Mouse (Mus musculus): Measurements from ENCODE around the gene Tmem186.
A peak's percentile ranks its signal among the peaks of the same experiment; 100 is the strongest.

Gene Tmem186

GRCm38 (mm10) chr16:8667261-8667660 is 29.7 kb upstream of the Tmem186 start:
- DNase-seq (ENCODE audit: low spot score) = peak; percentile 45

- DNase-seq (ENCODE audit: low spot score) = peak; percentile 88
Observed at GRCm38 (mm10) chr16:8666452-8666851, 28.9 kb upstream of the Tmem186 start.

- peak; percentile 28 for DNase-seq (ENCODE audit: low spot score)
Observed at GRCm38 (mm10) chr16:8665367-8665766, 27.9 kb upstream of the Tmem186 start.

- no peak for DNase-seq (ENCODE audit: low spot score)
Observed at GRCm38 (mm10) chr16:8663606-8664539, 26.4 kb upstream of the Tmem186 start.

GRCm38 (mm10) chr16:8663022-8663421 is 25.5 kb upstream of the Tmem186 start:
- DNase-seq (ENCODE audit: low spot score) = peak; percentile 39

GRCm38 (mm10) chr16:8658764-8659163 is 21.3 kb upstream of the Tmem186 start:
- no peak for DNase-seq (ENCODE audit: low spot score)

GRCm38 (mm10) chr16:8658349-8658748 is 20.8 kb upstream of the Tmem186 start:
- no peak for DNase-seq (ENCODE audit: low spot score)

- no peak for DNase-seq (ENCODE audit: low spot score)
Observed at GRCm38 (mm10) chr16:8656256-8656655, 18.7 kb upstream of the Tmem186 start.

- no peak for DNase-seq (ENCODE audit: low spot score)
Observed at GRCm38 (mm10) chr16:8655599-8655998, 18.1 kb upstream of the Tmem186 start.

- no peak for DNase-seq (ENCODE audit: low spot score)
Observed at GRCm38 (mm10) chr16:8655108-8655507, 17.6 kb upstream of the Tmem186 start.

- no peak for DNase-seq (ENCODE audit: low spot score)
Observed at GRCm38 (mm10) chr16:8650007-8650406, 12.5 kb upstream of the Tmem186 start.

- no peak for DNase-seq (ENCODE audit: low spot score)
Observed at GRCm38 (mm10) chr16:8645546-8645945, 8.0 kb upstream of the Tmem186 start.

- peak; percentile 60 for DNase-seq (ENCODE audit: low spot score)
Observed at GRCm38 (mm10) chr16:8643855-8644254, 6.3 kb upstream of the Tmem186 start.

- no peak for DNase-seq (ENCODE audit: low spot score)
Observed at GRCm38 (mm10) chr16:8639466-8640191, 2.1 kb upstream of the Tmem186 start.

GRCm38 (mm10) chr16:8638131-8638530 is 619 bp upstream of the Tmem186 start:
- no peak for DNase-seq (ENCODE audit: low spot score)

- no peak for DNase-seq (ENCODE audit: low spot score)
Observed at GRCm38 (mm10) chr16:8636867-8637216, 670 bp downstream of the Tmem186 start.

- DNase-seq (ENCODE audit: low spot score) = no peak
Observed at GRCm38 (mm10) chr16:8631428-8631827, 6.1 kb downstream of the Tmem186 start.

- no peak for DNase-seq (ENCODE audit: low spot score)
Observed at GRCm38 (mm10) chr16:8630419-8630818, 7.1 kb downstream of the Tmem186 start.

GRCm38 (mm10) chr16:8620315-8621115 is 17.0 kb downstream of the Tmem186 start:
- peak; percentile 21 for DNase-seq (ENCODE audit: low spot score)

- no peak for DNase-seq (ENCODE audit: low spot score)
Observed at GRCm38 (mm10) chr16:8619659-8620314, 17.7 kb downstream of the Tmem186 start.

- no peak for DNase-seq (ENCODE audit: low spot score)
Observed at GRCm38 (mm10) chr16:8613447-8613846, 24.1 kb downstream of the Tmem186 start.

- DNase-seq (ENCODE audit: low spot score) = no peak
Observed at GRCm38 (mm10) chr16:8613039-8613438, 24.5 kb downstream of the Tmem186 start.
